Mouse (Mus musculus) heart, postnatal 4 days (tissue): Measurements from ENCODE around the gene Clpp. TPM values are rescaled to one million over a fixed set of nuclear protein-coding genes. Genes with fewer than 3 reads are reported as not detected.
A peak's percentile ranks its signal among the peaks of the same experiment; 100 is the strongest.

ENCODE experiments used
- DNase-seq: peaks from one replicate; pipeline ENCODE4 v3.0.0; 2021
- total RNA-seq, 2 experiments: library from RNA; stranded (reverse); gene quantifications; 2 replicates each; pipeline ENCODE4 v1.2.3; 2021

Clpp gene
- total RNA-seq, 2 experiments from 2014 or later = 55.1 to 60.7 TPM

- DNase-seq = no peak
Observed at GRCm38 (mm10) chr17:56988441-56988840, 1.7 kb upstream of the Clpp start.

GRCm38 (mm10) chr17:56988921-56989430, 1.1 kb upstream of the Clpp start:
- no peak for DNase-seq

GRCm38 (mm10) chr17:56989467-56990114, 514 bp upstream of the Clpp start:
- peak; percentile 74 for DNase-seq

- DNase-seq = no peak
Observed at GRCm38 (mm10) chr17:56990966-56991365, 861 bp downstream of the Clpp start.

- no peak for DNase-seq
Observed at GRCm38 (mm10) chr17:56995046-56995445, 4.9 kb downstream of the Clpp start.

GRCm38 (mm10) chr17:56996506-56996905, 6.4 kb downstream of the Clpp start:
- DNase-seq = no peak

GRCm38 (mm10) chr17:56997029-56997667, 7.0 kb downstream of the Clpp start, which contains the start of gene Alkbh7:
Gene Alkbh7 (plus strand): TSS chr17:56997339.
- peak; percentile 95 for DNase-seq

- no peak for DNase-seq
Observed at GRCm38 (mm10) chr17:56999414-56999813, 9.3 kb downstream of the Clpp start.

GRCm38 (mm10) chr17:56999968-57000609, 10.0 kb downstream of the Clpp start, which contains the start of gene Pspn:
Gene Pspn (minus strand): TSS chr17:57000018.
- DNase-seq = no peak

GRCm38 (mm10) chr17:57001228-57001627, 11.1 kb downstream of the Clpp start:
- DNase-seq = peak; percentile 36

GRCm38 (mm10) chr17:57003994-57004393, 13.9 kb downstream of the Clpp start:
- no peak for DNase-seq

- DNase-seq = peak; percentile 38
Observed at GRCm38 (mm10) chr17:57007137-57007905, 17.2 kb downstream of the Clpp start.

GRCm38 (mm10) chr17:57010911-57011235, 20.8 kb downstream of the Clpp start:
- DNase-seq = no peak

- DNase-seq = peak; percentile 92
Observed at GRCm38 (mm10) chr17:57011236-57012141, 21.4 kb downstream of the Clpp start, which contains the start of the genes Gtf2f1 and Gm17949. Gene Gtf2f1 (minus strand): TSS chr17:57011288. Gene Gm17949 (plus strand): TSS chr17:57011469.

- DNase-seq = no peak
Observed at GRCm38 (mm10) chr17:57012245-57012795, 22.2 kb downstream of the Clpp start.

GRCm38 (mm10) chr17:57019693-57020092, 29.6 kb downstream of the Clpp start:
- DNase-seq = no peak

- DNase-seq = no peak
Observed at GRCm38 (mm10) chr17:57020960-57021359, 30.9 kb downstream of the Clpp start.

GRCm38 (mm10) chr17:57027471-57027870, 37.4 kb downstream of the Clpp start:
- DNase-seq = no peak

- DNase-seq = no peak
Observed at GRCm38 (mm10) chr17:57029691-57030090, 39.6 kb downstream of the Clpp start.

GRCm38 (mm10) chr17:57030931-57031660, 41.0 kb downstream of the Clpp start, which contains the start of gene Khsrp:
Gene Khsrp (minus strand): TSS chr17:57031522.
- DNase-seq = peak; percentile 71
